Mouse (Mus musculus): ENCODE data around the gene Atp6v0a1. TPM values are rescaled to one million over a fixed set of nuclear protein-coding genes. Genes with fewer than 3 reads are reported as not detected.

Atp6v0a1 gene
- polyA plus RNA-seq, 1 experiment from 2014 or later = 167 TPM

- no peaks in the 10 kb centered on the region for H3K27me3 ChIP-seq (replicated peaks)
- H3K9me3 ChIP-seq (replicated peaks) = no peaks in the 10 kb centered on the region
- 8% methylated on average over 8 of the region's 8 CpGs for WGBS
- peak overlapping the region; percentile 75 for H3K4me3 ChIP-seq (replicated peaks)
- H3K4me1 ChIP-seq = peaks cover 47% of the 10 kb centered on the region
- H3K4me2 ChIP-seq = peak overlapping the region; percentile 89
- peak overlapping the region; percentile 91 for H3K27ac ChIP-seq (replicated peaks)
- peak overlapping the region; percentile 78 for H3K9ac ChIP-seq (replicated peaks)
- ATAC-seq (ENCODE audit: low FRiP score) = no peak
- H3K36me3 ChIP-seq = peaks cover 39% of the 10 kb centered on the region
These were observed 78.4 kb downstream of the Atp6v0a1 start for GRCm38 (mm10) chr11:101087682-101088055.

GRCm38 (mm10) chr11:101089931-101090330, 80.7 kb downstream of the Atp6v0a1 start:
- Histone ChIP-seq H3K27ac (replicated peaks) (no peak overlapping the region), H3K4me1 (peaks cover 44% of the 10 kb centered on the region), H3K9ac (replicated peaks) (no peak overlapping the region), H3K4me2 (no peak overlapping the region), H3K4me3 (replicated peaks) (no peak overlapping the region), H3K27me3 (replicated peaks) (no peaks in the 10 kb centered on the region), H3K9me3 (replicated peaks) (no peaks in the 10 kb centered on the region), H3K36me3 (peaks cover 50% of the 10 kb centered on the region)
- 86% methylated on average over 1 of the region's 1 CpGs for WGBS
- no peak for ATAC-seq (ENCODE audit: low FRiP score)

GRCm38 (mm10) chr11:101094930-101095313, 85.7 kb downstream of the Atp6v0a1 start:
- ATAC-seq (ENCODE audit: low FRiP score) = 0 out of 2 replicates have a peak, but pooled peaks have one; percentile 29
- Histone ChIP-seq H3K9me3 (replicated peaks) (no peaks in the 10 kb centered on the region), H3K4me1 (peaks cover 23% of the 10 kb centered on the region), H3K36me3 (peaks cover 71% of the 10 kb centered on the region), H3K4me2 (peak overlapping the region; percentile 90), H3K27ac (replicated peaks) (peak overlapping the region; percentile 95), H3K4me3 (replicated peaks) (peak overlapping the region; percentile 81), H3K9ac (replicated peaks) (peak overlapping the region; percentile 47), H3K27me3 (replicated peaks) (no peaks in the 10 kb centered on the region)
- WGBS = 0% methylated on average over 18 of the region's 18 CpGs

- Histone ChIP-seq H3K4me1 (peaks cover 23% of the 10 kb centered on the region), H3K27me3 (replicated peaks) (no peaks in the 10 kb centered on the region), H3K27ac (replicated peaks) (peak within 1 kb of the TSS; percentile 95), H3K9ac (replicated peaks) (peak within 1 kb of the TSS; percentile 80), H3K4me3 (replicated peaks) (peak within 1 kb of the TSS; percentile 81), H3K36me3 (peaks cover 71% of the 10 kb centered on the region), H3K9me3 (replicated peaks) (no peaks in the 10 kb centered on the region), H3K4me2 (peak within 1 kb of the TSS; percentile 90)
- peak; percentile 95 for ATAC-seq (ENCODE audit: low FRiP score)
- under 1% methylated on average over 43 of the region's 43 CpGs for WGBS
These were observed 86.2 kb downstream of the Atp6v0a1 start, which contains the start of gene Psmc3ip for GRCm38 (mm10) chr11:101095314-101096024. TSS of gene Psmc3ip (minus strand) at chr11:101095436.

GRCm38 (mm10) chr11:101098231-101098630, 89.0 kb downstream of the Atp6v0a1 start:
- no peaks in the 10 kb centered on the region for H3K27me3 ChIP-seq (replicated peaks)
- 92% methylated on average over 8 of the region's 8 CpGs for WGBS
- peaks cover 68% of the 10 kb centered on the region for H3K36me3 ChIP-seq
- no peaks in the 10 kb centered on the region for H3K9me3 ChIP-seq (replicated peaks)
- no peak overlapping the region for H3K27ac ChIP-seq (replicated peaks)
- peaks cover 23% of the 10 kb centered on the region for H3K4me1 ChIP-seq
- no peak overlapping the region for H3K4me2 ChIP-seq
- ATAC-seq (ENCODE audit: low FRiP score) = no peak
- no peak overlapping the region for H3K9ac ChIP-seq (replicated peaks)
- H3K4me3 ChIP-seq (replicated peaks) = no peak overlapping the region

- ATAC-seq (ENCODE audit: low FRiP score) = no peak
- 88% methylated on average over 5 of the region's 5 CpGs for WGBS
- peaks cover 58% of the 10 kb centered on the region for H3K36me3 ChIP-seq
These were observed 93.8 kb downstream of the Atp6v0a1 start for GRCm38 (mm10) chr11:101103011-101103410.

GRCm38 (mm10) chr11:101109351-101109750, 100.1 kb downstream of the Atp6v0a1 start:
- no peaks in the 10 kb centered on the region for H3K9me3 ChIP-seq (replicated peaks)
- H3K36me3 ChIP-seq = peaks cover 4% of the 10 kb centered on the region
- no peaks in the 10 kb centered on the region for H3K27me3 ChIP-seq (replicated peaks)
- H3K4me1 ChIP-seq = peaks cover 4% of the 10 kb centered on the region; the same call in 1 of the 2 replicates
- no peak for ATAC-seq (ENCODE audit: low FRiP score)
- H3K9ac ChIP-seq (replicated peaks) = no peak overlapping the region
- H3K27ac ChIP-seq (replicated peaks) = no peak overlapping the region
- no peak overlapping the region for H3K4me3 ChIP-seq (replicated peaks)
- 58% methylated on average over 4 of the region's 4 CpGs for WGBS
- H3K4me2 ChIP-seq = no peak overlapping the region

More at GRCm38 (mm10) chr11:101103011-101103410, 93.8 kb downstream of the Atp6v0a1 start:
- no peaks in the 10 kb centered on the region for H3K27me3 ChIP-seq (replicated peaks)
- no peak overlapping the region for H3K4me3 ChIP-seq (replicated peaks)
- no peaks in the 10 kb centered on the region for H3K4me1 ChIP-seq
- no peak overlapping the region for H3K4me2 ChIP-seq
- no peak overlapping the region for H3K9ac ChIP-seq (replicated peaks)
- H3K9me3 ChIP-seq (replicated peaks) = no peaks in the 10 kb centered on the region
- H3K27ac ChIP-seq (replicated peaks) = no peak overlapping the region

GRCm38 (mm10) chr11:101110708-101111107, 101.5 kb downstream of the Atp6v0a1 start:
- 62% methylated on average over 5 of the region's 5 CpGs for WGBS
- Histone ChIP-seq H3K9me3 (replicated peaks) (no peaks in the 10 kb centered on the region), H3K27ac (replicated peaks) (no peak overlapping the region), H3K4me1 (peaks cover 18% of the 10 kb centered on the region), H3K4me2 (no peak overlapping the region), H3K9ac (replicated peaks) (no peak overlapping the region), H3K27me3 (replicated peaks) (no peaks in the 10 kb centered on the region), H3K4me3 (replicated peaks) (no peak overlapping the region), H3K36me3 (no peaks in the 10 kb centered on the region; the same call in 1 of the 2 replicates)
- no peak for ATAC-seq (ENCODE audit: low FRiP score)

- no peak overlapping the region for H3K4me2 ChIP-seq
- no peaks in the 10 kb centered on the region for H3K27me3 ChIP-seq (replicated peaks)
- WGBS = 92% methylated on average over 4 of the region's 4 CpGs
- no peaks in the 10 kb centered on the region for H3K9me3 ChIP-seq (replicated peaks)
- peaks cover 23% of the 10 kb centered on the region for H3K4me1 ChIP-seq
- no peaks in the 10 kb centered on the region; the same call in 1 of the 2 replicates for H3K36me3 ChIP-seq
- H3K4me3 ChIP-seq (replicated peaks) = no peak overlapping the region
- ATAC-seq (ENCODE audit: low FRiP score) = no peak
- H3K27ac ChIP-seq (replicated peaks) = no peak overlapping the region
- no peak overlapping the region for H3K9ac ChIP-seq (replicated peaks)
These were observed 101.9 kb downstream of the Atp6v0a1 start for GRCm38 (mm10) chr11:101111178-101111577.

- no peak overlapping the region for H3K27ac ChIP-seq (replicated peaks)
- H3K36me3 ChIP-seq = no peaks in the 10 kb centered on the region; the same call in 1 of the 2 replicates
- no peaks in the 10 kb centered on the region for H3K27me3 ChIP-seq (replicated peaks)
- H3K4me3 ChIP-seq (replicated peaks) = no peak overlapping the region
- 83% methylated on average over 3 of the region's 3 CpGs for WGBS
- no peaks in the 10 kb centered on the region for H3K9me3 ChIP-seq (replicated peaks)
- no peak overlapping the region for H3K9ac ChIP-seq (replicated peaks)
- H3K4me2 ChIP-seq = no peak overlapping the region
- H3K4me1 ChIP-seq = peaks cover 32% of the 10 kb centered on the region
- ATAC-seq (ENCODE audit: low FRiP score) = no peak
These were observed 102.9 kb downstream of the Atp6v0a1 start for GRCm38 (mm10) chr11:101112186-101112585.
